Mouse (Mus musculus): ENCODE results near the gene Rmi2.

Rmi2 gene

GRCm38 (mm10) chr16:10927026-10927425 is 92.2 kb downstream of the Rmi2 start:
- no peak for DNase-seq (ENCODE audit: low spot score)

- DNase-seq (ENCODE audit: low spot score), result no peak
Measured at GRCm38 (mm10) chr16:10933372-10933771, 98.5 kb downstream of the Rmi2 start.

GRCm38 (mm10) chr16:10934047-10934446 is 99.2 kb downstream of the Rmi2 start:
- no peak for DNase-seq (ENCODE audit: low spot score)

- no peak for DNase-seq (ENCODE audit: low spot score)
Measured at GRCm38 (mm10) chr16:10936700-10937319, 102.0 kb downstream of the Rmi2 start.

DNA sequence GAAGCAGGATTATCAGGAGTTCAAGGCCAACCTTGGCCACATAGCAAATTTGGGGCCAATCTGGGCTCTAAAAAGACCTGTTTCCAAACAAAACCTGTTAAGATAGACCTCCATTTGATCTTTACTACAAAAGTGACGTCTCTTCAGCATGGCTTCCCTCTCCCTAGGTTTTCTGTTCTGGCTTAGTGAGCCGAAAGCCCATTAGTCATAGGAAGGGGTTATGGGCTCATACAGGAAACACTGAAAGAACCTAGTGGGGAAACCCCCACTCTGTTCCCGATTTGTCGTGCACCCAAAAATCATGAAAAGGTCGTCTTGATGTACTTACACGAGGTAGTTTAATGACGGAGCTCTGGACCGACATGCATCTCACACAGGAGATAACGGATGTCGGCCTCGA is 102.6 kb downstream of the Rmi2 start:
- no peak for DNase-seq (ENCODE audit: low spot score)

DNA sequence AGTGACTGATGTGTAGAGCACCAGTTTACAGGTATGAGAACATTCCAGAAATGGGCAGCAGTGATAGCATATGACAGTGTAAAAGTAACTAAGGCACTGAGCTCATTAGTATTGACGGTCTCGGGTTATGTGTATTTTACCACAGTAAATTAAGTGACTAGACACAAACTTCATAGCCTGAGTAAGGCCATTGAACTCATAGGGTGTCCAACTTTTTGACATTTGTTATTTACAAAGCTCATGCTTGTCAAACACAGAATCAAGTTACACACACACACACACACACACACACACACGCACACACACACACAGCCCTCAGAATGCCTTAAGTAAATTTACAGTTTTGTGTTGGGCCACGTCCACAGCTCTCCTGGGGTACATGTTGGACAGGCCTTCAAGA is 105.1 kb downstream of the Rmi2 start:
- no peak for DNase-seq (ENCODE audit: low spot score)

- no peak for DNase-seq (ENCODE audit: low spot score)
Measured at GRCm38 (mm10) chr16:10940661-10941060, 105.8 kb downstream of the Rmi2 start.
